Mouse (Mus musculus) midbrain, embryonic 16.5 days (tissue): ENCODE results near the gene Kalrn. TPM values are rescaled to one million over a fixed set of nuclear protein-coding genes. Genes with fewer than 3 reads are reported as not detected.

Experiments used
- ATAC-seq: fragments of 200-750 bp; cut with Nextera tagmentation; 2 replicates; pipeline ENCODE4 v1.8.0; 2017; ENCODE audit warnings: moderate TSS enrichment
- H3K27ac ChIP-seq: fragments of 300-500 bp; sonication (generic); 2 replicates; pipeline ENCODE4 v1.5.1; 2014; ENCODE audit warnings: mild to moderate bottlenecking, low read length, mixed read lengths
- H3K27me3 ChIP-seq: fragments of 300-500 bp; sonication (generic); 2 replicates; pipeline ENCODE4 v1.6.1; 2014; ENCODE audit warnings: low read depth, low read length, mixed read lengths; ENCODE audit not compliant: control insufficient read depth, insufficient read depth
- H3K36me3 ChIP-seq: fragments of 300-500 bp; sonication (generic); 2 replicates; pipeline ENCODE4 v1.6.1; 2014; ENCODE audit warnings: mild to moderate bottlenecking, low read length, moderate library complexity, mixed read lengths; ENCODE audit not compliant: control insufficient read depth, insufficient read depth
- H3K4me1 ChIP-seq: fragments of 300-500 bp; sonication (generic); 2 replicates; pipeline ENCODE4 v1.6.1; 2014; ENCODE audit warnings: mild to moderate bottlenecking, low read length, mixed read lengths; ENCODE audit not compliant: control insufficient read depth, insufficient read depth
- H3K4me2 ChIP-seq: fragments of 300-500 bp; sonication (generic); 2 replicates; pipeline ENCODE4 v1.6.1; 2014; ENCODE audit warnings: mild to moderate bottlenecking, low read length, mixed read lengths
- H3K4me3 ChIP-seq: fragments of 300-500 bp; sonication (generic); 2 replicates; pipeline ENCODE4 v1.5.1; 2014; ENCODE audit warnings: low read depth, mild to moderate bottlenecking, low read length, moderate library complexity, mixed read lengths
- H3K9ac ChIP-seq: fragments of 300-500 bp; sonication (generic); 2 replicates; pipeline ENCODE4 v1.6.1; 2014; ENCODE audit warnings: low read depth, low read length, mixed read lengths
- H3K9me3 ChIP-seq: fragments of 300-500 bp; sonication (generic); replicated peaks from 2 replicates; pipeline ENCODE4 v1.6.1; 2014; ENCODE audit warnings: mild to moderate bottlenecking, low read length, mixed read lengths; ENCODE audit not compliant: control insufficient read depth, poor library complexity, severe bottlenecking
- WGBS: fragments of 180-500 bp; shearing (Covaris S2); extraction: QIAGEN DNeasy Blood & Tissue Kit; methylation state at CpG from one replicate; pipeline ENCODE4 v1.1.7; 2014; 5-methylcytosine and 5-hydroxymethylcytosine counted together
- polyA plus RNA-seq: library from polyadenylated mRNA; unstranded; fragments of >200 nt; fragmentation: Nextera tagmentation; extraction: Ambion mirVana; gene quantifications from 2 replicates; pipeline ENCODE4 v1.2.1, GENCODE M21; 2015

Gene Kalrn
- polyA plus RNA-seq, 1 experiment from 2014 or later, result 31.3 TPM

- Histone ChIP-seq H3K9me3 (no peaks in the 10 kb centered on the region), H3K36me3 (peaks cover 5% of the 10 kb centered on the region; the same call in 1 of the 2 replicates), H3K4me2 (no peak overlapping the region), H3K4me1 (0 out of 2 replicates have a peak, but pooled peaks cover 2% of the 10 kb centered on the region), H3K9ac (no peak overlapping the region), H3K27me3 (no peaks in the 10 kb centered on the region), H3K27ac (no peak overlapping the region), H3K4me3 (no peak overlapping the region)
- no peak for ATAC-seq
- 65% methylated on average over 6 of the region's 6 CpGs for WGBS
Measured at GRCm38 (mm10) chr16:34352747-34353146, 220.6 kb downstream of the Kalrn start.

- Histone ChIP-seq H3K4me1 (0 out of 2 replicates have a peak, but pooled peaks cover 2% of the 10 kb centered on the region), H3K27ac (no peak overlapping the region), H3K27me3 (no peaks in the 10 kb centered on the region), H3K9ac (no peak overlapping the region), H3K4me2 (no peak overlapping the region), H3K9me3 (no peaks in the 10 kb centered on the region), H3K4me3 (no peak overlapping the region), H3K36me3 (no peaks in the 10 kb centered on the region)
- no peak for ATAC-seq
- 84% methylated on average over 7 of the region's 7 CpGs for WGBS
Measured at GRCm38 (mm10) chr16:34351575-34352150, 221.7 kb downstream of the Kalrn start.

GRCm38 (mm10) chr16:34347574-34347973 is 225.8 kb downstream of the Kalrn start:
- no peak for ATAC-seq
- no peak overlapping the region for H3K4me2 ChIP-seq

GRCm38 (mm10) chr16:34344895-34345876 is 228.1 kb downstream of the Kalrn start:
- no peaks in the 10 kb centered on the region for H3K36me3 ChIP-seq
- no peak overlapping the region for H3K27ac ChIP-seq
- peaks cover 26% of the 10 kb centered on the region for H3K4me1 ChIP-seq
- no peak overlapping the region for H3K4me2 ChIP-seq
- WGBS, result 89% methylated on average over 8 of the region's 8 CpGs
- no peak for ATAC-seq
- no peak overlapping the region for H3K4me3 ChIP-seq
- H3K9ac ChIP-seq, result no peak overlapping the region
- H3K9me3 ChIP-seq, result no peaks in the 10 kb centered on the region
- H3K27me3 ChIP-seq, result no peaks in the 10 kb centered on the region

More at GRCm38 (mm10) chr16:34347574-34347973, 225.8 kb downstream of the Kalrn start:
- H3K27ac ChIP-seq, result no peak overlapping the region
- WGBS, result 65% methylated on average over 10 of the region's 10 CpGs
- H3K9me3 ChIP-seq, result no peaks in the 10 kb centered on the region
- H3K9ac ChIP-seq, result no peak overlapping the region
- H3K36me3 ChIP-seq, result no peaks in the 10 kb centered on the region
- H3K4me1 ChIP-seq, result peaks cover 21% of the 10 kb centered on the region
- H3K4me3 ChIP-seq, result no peak overlapping the region
- no peaks in the 10 kb centered on the region for H3K27me3 ChIP-seq

GRCm38 (mm10) chr16:34343968-34344367 is 229.4 kb downstream of the Kalrn start:
- no peak for ATAC-seq
- H3K36me3 ChIP-seq, result no peaks in the 10 kb centered on the region
- peaks cover 29% of the 10 kb centered on the region for H3K4me1 ChIP-seq
- H3K4me2 ChIP-seq, result no peak overlapping the region
- H3K27me3 ChIP-seq, result no peaks in the 10 kb centered on the region
- no peak overlapping the region for H3K27ac ChIP-seq
- 29% methylated on average over 1 of the region's 1 CpGs for WGBS
- no peak overlapping the region for H3K4me3 ChIP-seq
- H3K9ac ChIP-seq, result no peak overlapping the region
- H3K9me3 ChIP-seq, result no peaks in the 10 kb centered on the region

- H3K4me1 ChIP-seq, result peaks cover 36% of the 10 kb centered on the region
- no peak overlapping the region for H3K9ac ChIP-seq
- no peak overlapping the region for H3K27ac ChIP-seq
- ATAC-seq, result no peak
- no peak overlapping the region for H3K4me2 ChIP-seq
- no peaks in the 10 kb centered on the region for H3K36me3 ChIP-seq
- no peaks in the 10 kb centered on the region for H3K27me3 ChIP-seq
- H3K4me3 ChIP-seq, result no peak overlapping the region
- no peaks in the 10 kb centered on the region for H3K9me3 ChIP-seq
- WGBS, result 85% methylated on average over 4 of the region's 4 CpGs
Measured at GRCm38 (mm10) chr16:34343161-34343560, 230.2 kb downstream of the Kalrn start.

- Histone ChIP-seq H3K4me3 (no peak overlapping the region), H3K27ac (no peak overlapping the region)
Measured at GRCm38 (mm10) chr16:34342369-34343160, 230.8 kb downstream of the Kalrn start.

GRCm38 (mm10) chr16:34334919-34335318 is 238.4 kb downstream of the Kalrn start:
- WGBS, result 42% methylated on average over 4 of the region's 4 CpGs
- no peak for ATAC-seq
- H3K4me1 ChIP-seq, result peaks cover 48% of the 10 kb centered on the region
- H3K9me3 ChIP-seq, result no peaks in the 10 kb centered on the region
- no peak overlapping the region for H3K9ac ChIP-seq
- no peak overlapping the region for H3K27ac ChIP-seq
- no peak overlapping the region for H3K4me2 ChIP-seq
- no peaks in the 10 kb centered on the region for H3K27me3 ChIP-seq
- H3K36me3 ChIP-seq, result no peaks in the 10 kb centered on the region
- no peak overlapping the region for H3K4me3 ChIP-seq

More at GRCm38 (mm10) chr16:34342369-34343160, 230.8 kb downstream of the Kalrn start:
- ATAC-seq, result peak; percentile 20; the same call in 1 of the 2 replicates
- H3K9ac ChIP-seq, result no peak overlapping the region
- H3K27me3 ChIP-seq, result no peaks in the 10 kb centered on the region
- H3K9me3 ChIP-seq, result no peaks in the 10 kb centered on the region
- H3K4me2 ChIP-seq, result no peak overlapping the region
- WGBS, result 62% methylated on average over 7 of the region's 7 CpGs
- H3K4me1 ChIP-seq, result peaks cover 39% of the 10 kb centered on the region
- H3K36me3 ChIP-seq, result no peaks in the 10 kb centered on the region
